Mouse (Mus musculus): ENCODE data around the gene Tbcd. TPM values are rescaled to one million over a fixed set of nuclear protein-coding genes. Genes with fewer than 3 reads are reported as not detected.

The Tbcd gene
- polyA plus RNA-seq, 1 experiment from 2014 or later: 16.6 TPM

DNA sequence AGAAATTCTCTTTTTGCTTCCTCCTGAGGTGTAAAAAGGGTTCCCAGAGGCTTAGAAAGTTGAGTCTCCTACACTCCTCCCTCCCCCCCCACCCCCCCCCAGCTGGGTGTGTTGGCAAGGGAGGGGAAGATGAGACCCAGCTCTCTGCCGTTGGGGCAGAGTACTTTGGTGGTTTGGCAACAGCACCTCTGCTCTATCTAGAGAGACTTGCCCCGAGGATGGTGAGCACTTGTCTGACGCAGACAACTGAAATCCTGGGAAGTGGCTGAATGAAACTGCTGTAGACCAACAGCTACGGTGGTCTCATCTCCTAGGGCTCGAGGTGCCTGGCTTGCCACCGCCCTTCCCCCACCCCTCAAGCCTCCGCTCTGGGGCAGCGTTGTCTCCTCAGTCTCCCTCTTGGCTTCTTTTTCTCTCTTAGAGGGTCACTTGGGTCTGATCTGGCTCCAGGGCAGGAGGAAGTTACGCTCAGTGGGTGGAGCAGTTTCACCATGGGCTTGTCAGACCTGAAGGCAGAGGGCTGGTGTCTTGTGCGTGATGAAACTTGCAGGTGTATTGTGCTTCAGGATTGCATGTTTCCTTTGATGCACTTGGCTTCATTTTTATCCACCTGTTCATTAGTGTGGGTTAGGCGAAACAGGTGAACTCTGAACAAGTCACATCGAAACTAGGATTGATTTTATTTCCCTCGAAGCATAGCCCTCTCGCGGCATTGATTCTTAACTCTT, 27.9 kb downstream of the Tbcd start:
- Histone ChIP-seq H3K4me2 (ENCODE audit: low read length) (no peak overlapping the region), H3K4me1 (ENCODE audit: control insufficient read depth in 2 of 2, insufficient read depth in 2 of 2, low read length in 2 of 2) (no peaks in the 10 kb centered on the region), H3K27me3 (ENCODE audit: control insufficient read depth, insufficient read depth, low read length) (no peaks in the 10 kb centered on the region), H3K27ac (replicated peaks in 1 of 2; ENCODE audit: control insufficient read depth in 1 of 2, insufficient read depth in 1 of 2, low read depth in 2 of 2, low read length in 2 of 2) (no peak overlapping the region), H3K36me3 (ENCODE audit: control insufficient read depth, insufficient read depth, low read length) (peaks cover 21% of the 10 kb centered on the region), H3K9me3 (ENCODE audit: control insufficient read depth, low read length) (no peaks in the 10 kb centered on the region), H3K9ac (ENCODE audit: low read length) (no peak overlapping the region), H3K4me3 (ENCODE audit: control insufficient read depth in 1 of 2, insufficient read depth in 1 of 2, low read depth in 1 of 2, low read length in 2 of 2) (no peak overlapping the region)
- 89% methylated on average over 15 of the region's 15 CpGs for WGBS
- ATAC-seq (ENCODE audit: insufficient number of reproducible peaks, insufficient read depth, low FRiP score, low read depth): no peak

- no peaks in the 10 kb centered on the region for H3K4me1 ChIP-seq (ENCODE audit: control insufficient read depth in 2 of 2, insufficient read depth in 2 of 2, low read length in 2 of 2)
- H3K27ac ChIP-seq (replicated peaks in 1 of 2; ENCODE audit: control insufficient read depth in 1 of 2, insufficient read depth in 1 of 2, low read depth in 2 of 2, low read length in 2 of 2): no peak overlapping the region
- H3K9ac ChIP-seq (ENCODE audit: low read length): no peak overlapping the region
- H3K4me2 ChIP-seq (ENCODE audit: low read length): no peak overlapping the region
- WGBS: 70% methylated on average over 2 of the region's 2 CpGs
- H3K27me3 ChIP-seq (ENCODE audit: control insufficient read depth, insufficient read depth, low read length): no peaks in the 10 kb centered on the region
- H3K4me3 ChIP-seq (ENCODE audit: control insufficient read depth in 1 of 2, insufficient read depth in 1 of 2, low read depth in 1 of 2, low read length in 2 of 2): no peak overlapping the region
- peaks cover 15% of the 10 kb centered on the region for H3K36me3 ChIP-seq (ENCODE audit: control insufficient read depth, insufficient read depth, low read length)
- no peak for ATAC-seq (ENCODE audit: insufficient number of reproducible peaks, insufficient read depth, low FRiP score, low read depth)
- H3K9me3 ChIP-seq (ENCODE audit: control insufficient read depth, low read length): no peaks in the 10 kb centered on the region
Observed at GRCm38 (mm10) chr11:121481129-121481528, 29.4 kb downstream of the Tbcd start.

DNA sequence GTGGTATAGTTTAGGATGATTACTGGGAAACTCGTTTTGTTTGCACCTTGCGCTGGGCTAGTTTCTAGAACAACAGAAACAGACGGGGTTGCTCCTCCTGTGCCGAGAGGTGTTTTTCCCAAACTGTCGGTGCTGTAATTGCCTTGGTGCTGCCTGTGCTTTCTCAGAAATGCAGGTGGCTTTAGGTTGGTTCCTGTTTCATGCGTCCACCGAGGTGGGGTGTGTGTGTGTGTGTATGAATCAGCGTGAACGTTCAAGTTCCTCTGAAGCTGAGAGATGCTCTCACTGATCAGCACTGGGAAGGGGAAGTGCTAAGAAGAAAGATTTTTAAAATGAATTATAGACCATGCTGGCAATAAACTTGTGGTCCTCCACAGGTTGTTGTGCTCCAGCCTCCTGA, 34.1 kb downstream of the Tbcd start:
- 93% methylated on average over 9 of the region's 9 CpGs for WGBS
- ATAC-seq (ENCODE audit: insufficient number of reproducible peaks, insufficient read depth, low FRiP score, low read depth): no peak
- H3K27me3 ChIP-seq (ENCODE audit: control insufficient read depth, insufficient read depth, low read length): no peaks in the 10 kb centered on the region

DNA sequence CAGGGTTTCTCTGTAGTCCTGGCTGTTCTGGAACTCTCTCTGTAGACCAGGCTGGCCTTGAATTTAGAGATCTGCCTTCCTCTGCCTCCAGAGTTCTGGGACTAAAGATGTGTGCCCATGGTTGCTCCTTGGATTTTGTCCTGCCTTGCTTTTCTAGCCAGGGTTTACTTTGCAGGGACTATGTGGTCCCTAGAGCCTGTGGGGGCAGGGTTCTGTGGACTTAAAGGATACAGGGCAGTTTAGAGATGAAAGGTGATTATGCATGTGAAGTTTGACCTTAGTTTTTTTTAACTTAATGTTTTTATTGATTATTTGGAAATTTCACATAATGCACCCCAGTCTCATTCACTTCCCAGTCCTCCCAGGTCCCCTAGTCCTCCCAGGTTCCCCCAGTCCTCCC, 38.9 kb downstream of the Tbcd start:
- H3K9ac ChIP-seq (ENCODE audit: low read length): no peak overlapping the region
- H3K4me2 ChIP-seq (ENCODE audit: low read length): no peak overlapping the region
- no peak for ATAC-seq (ENCODE audit: insufficient number of reproducible peaks, insufficient read depth, low FRiP score, low read depth)
- H3K4me3 ChIP-seq (ENCODE audit: control insufficient read depth in 1 of 2, insufficient read depth in 1 of 2, low read depth in 1 of 2, low read length in 2 of 2): no peak overlapping the region
- H3K27me3 ChIP-seq (ENCODE audit: control insufficient read depth, insufficient read depth, low read length): no peaks in the 10 kb centered on the region
- H3K4me1 ChIP-seq (ENCODE audit: control insufficient read depth in 2 of 2, insufficient read depth in 2 of 2, low read length in 2 of 2): no peaks in the 10 kb centered on the region; a peak in 2 of 4 replicates
- no peak overlapping the region for H3K27ac ChIP-seq (replicated peaks in 1 of 2; ENCODE audit: control insufficient read depth in 1 of 2, insufficient read depth in 1 of 2, low read depth in 2 of 2, low read length in 2 of 2)
- no peaks in the 10 kb centered on the region for H3K36me3 ChIP-seq (ENCODE audit: control insufficient read depth, insufficient read depth, low read length)
- H3K9me3 ChIP-seq (ENCODE audit: control insufficient read depth, low read length): no peaks in the 10 kb centered on the region

More for the DNA sequence above, 34.1 kb downstream of the Tbcd start:
- no peaks in the 10 kb centered on the region for H3K9me3 ChIP-seq (ENCODE audit: control insufficient read depth, low read length)
- no peaks in the 10 kb centered on the region for H3K36me3 ChIP-seq (ENCODE audit: control insufficient read depth, insufficient read depth, low read length)
- no peak overlapping the region for H3K4me3 ChIP-seq (ENCODE audit: control insufficient read depth in 1 of 2, insufficient read depth in 1 of 2, low read depth in 1 of 2, low read length in 2 of 2)
- no peak overlapping the region for H3K9ac ChIP-seq (ENCODE audit: low read length)
- no peaks in the 10 kb centered on the region for H3K4me1 ChIP-seq (ENCODE audit: control insufficient read depth in 2 of 2, insufficient read depth in 2 of 2, low read length in 2 of 2)
- no peak overlapping the region for H3K27ac ChIP-seq (replicated peaks in 1 of 2; ENCODE audit: control insufficient read depth in 1 of 2, insufficient read depth in 1 of 2, low read depth in 2 of 2, low read length in 2 of 2)
- no peak overlapping the region for H3K4me2 ChIP-seq (ENCODE audit: low read length)

DNA sequence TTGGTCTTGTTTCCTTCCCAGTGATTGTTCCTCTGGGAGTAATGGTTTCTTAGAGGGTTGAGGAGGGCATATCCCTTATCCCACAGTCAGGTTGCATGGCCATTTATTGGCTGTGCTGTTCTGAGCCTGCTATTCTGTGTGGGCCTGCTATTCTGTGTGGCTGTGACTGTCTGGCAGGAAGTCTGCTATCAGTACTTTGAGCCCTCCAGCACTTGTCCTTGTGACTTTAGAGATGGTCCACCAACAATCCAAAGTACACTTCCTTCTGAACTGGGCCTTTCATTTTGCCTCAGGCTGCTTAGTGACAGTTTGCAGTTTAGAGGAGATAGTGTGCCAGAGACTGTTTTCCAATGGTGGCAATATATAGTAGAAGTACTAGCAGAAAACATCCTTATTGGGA, 48.8 kb downstream of the Tbcd start:
- Histone ChIP-seq H3K9me3 (ENCODE audit: control insufficient read depth, low read length) (no peaks in the 10 kb centered on the region), H3K27ac (replicated peaks in 1 of 2; ENCODE audit: control insufficient read depth in 1 of 2, insufficient read depth in 1 of 2, low read depth in 2 of 2, low read length in 2 of 2) (no peak overlapping the region)

GRCm38 (mm10) chr11:121501525-121501924, 49.8 kb downstream of the Tbcd start:
- Histone ChIP-seq H3K4me1 (ENCODE audit: control insufficient read depth in 2 of 2, insufficient read depth in 2 of 2, low read length in 2 of 2) (peaks cover 5 to 7% of the 10 kb centered on the region in 2 experiments; a peak in 3 of 4 replicates), H3K9me3 (ENCODE audit: control insufficient read depth, low read length) (no peaks in the 10 kb centered on the region), H3K27ac (replicated peaks in 1 of 2; ENCODE audit: control insufficient read depth in 1 of 2, insufficient read depth in 1 of 2, low read depth in 2 of 2, low read length in 2 of 2) (peak overlapping the region in 1 of 2 experiments; percentile 27; a peak in 1 of 4 replicates), H3K27me3 (ENCODE audit: control insufficient read depth, insufficient read depth, low read length) (no peaks in the 10 kb centered on the region), H3K36me3 (ENCODE audit: control insufficient read depth, insufficient read depth, low read length) (peaks cover 33% of the 10 kb centered on the region), H3K9ac (ENCODE audit: low read length) (no peak overlapping the region), H3K4me2 (ENCODE audit: low read length) (no peak overlapping the region), H3K4me3 (ENCODE audit: control insufficient read depth in 1 of 2, insufficient read depth in 1 of 2, low read depth in 1 of 2, low read length in 2 of 2) (no peak overlapping the region)
- WGBS: 44% methylated on average over 4 of the region's 4 CpGs
- ATAC-seq (ENCODE audit: insufficient number of reproducible peaks, insufficient read depth, low FRiP score, low read depth): no peak

More for the DNA sequence above, 48.8 kb downstream of the Tbcd start:
- H3K36me3 ChIP-seq (ENCODE audit: control insufficient read depth, insufficient read depth, low read length): peaks cover 30% of the 10 kb centered on the region
- H3K27me3 ChIP-seq (ENCODE audit: control insufficient read depth, insufficient read depth, low read length): no peaks in the 10 kb centered on the region
- no peak overlapping the region for H3K4me2 ChIP-seq (ENCODE audit: low read length)
- no peak overlapping the region for H3K9ac ChIP-seq (ENCODE audit: low read length)
- H3K4me3 ChIP-seq (ENCODE audit: control insufficient read depth in 1 of 2, insufficient read depth in 1 of 2, low read depth in 1 of 2, low read length in 2 of 2): no peak overlapping the region
- no peak for ATAC-seq (ENCODE audit: insufficient number of reproducible peaks, insufficient read depth, low FRiP score, low read depth)
- peaks cover 7 to 9% of the 10 kb centered on the region in 2 experiments; a peak in 3 of 4 replicates for H3K4me1 ChIP-seq (ENCODE audit: control insufficient read depth in 2 of 2, insufficient read depth in 2 of 2, low read length in 2 of 2)

DNA sequence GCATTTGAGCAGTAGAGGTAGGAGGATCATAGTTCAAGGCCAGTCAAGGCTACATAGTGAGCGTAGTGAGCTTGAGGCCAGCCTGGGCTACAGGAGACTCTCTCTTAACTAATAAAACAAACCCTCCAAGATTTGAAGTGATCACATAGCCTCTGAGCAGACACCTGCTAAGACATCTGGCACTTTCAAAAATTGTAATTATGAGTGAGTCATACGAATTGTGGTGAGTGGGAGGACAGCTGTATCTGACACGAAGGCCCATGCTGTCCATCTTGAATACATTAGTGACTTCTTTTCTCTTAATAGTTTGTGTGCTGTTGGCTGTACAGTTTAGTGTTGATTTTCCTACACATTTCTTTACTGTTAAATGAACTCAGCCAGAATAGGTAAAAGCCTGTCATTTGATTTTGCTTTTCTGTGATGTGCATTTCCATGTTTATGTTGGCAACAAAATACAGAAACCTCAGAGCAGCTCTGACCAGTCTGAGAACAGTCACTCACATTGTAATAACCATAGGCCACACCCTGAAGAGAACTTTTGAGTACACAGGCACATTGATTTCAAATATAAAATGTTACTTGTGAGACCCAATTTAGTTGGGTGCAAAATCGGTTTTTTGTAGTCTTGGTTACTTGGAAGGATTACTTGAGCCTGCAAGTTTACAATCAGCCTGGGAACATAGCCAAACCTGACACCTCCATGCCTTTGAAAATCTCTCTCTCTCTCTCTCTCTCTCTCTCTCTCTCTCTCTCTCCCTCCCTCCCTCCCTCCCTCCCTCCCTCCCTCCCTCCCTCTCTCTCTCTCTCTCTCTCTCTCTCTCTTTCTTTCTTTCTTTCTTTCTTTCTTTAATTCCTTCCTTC, 50.5 kb downstream of the Tbcd start:
- ATAC-seq (ENCODE audit: insufficient number of reproducible peaks, insufficient read depth, low FRiP score, low read depth): no peak
- Histone ChIP-seq H3K9ac (ENCODE audit: low read length) (no peak overlapping the region), H3K9me3 (ENCODE audit: control insufficient read depth, low read length) (no peaks in the 10 kb centered on the region), H3K4me1 (ENCODE audit: control insufficient read depth in 2 of 2, insufficient read depth in 2 of 2, low read length in 2 of 2) (peaks cover 5 to 7% of the 10 kb centered on the region in 2 experiments; a peak in 3 of 4 replicates), H3K4me2 (ENCODE audit: low read length) (no peak overlapping the region), H3K36me3 (ENCODE audit: control insufficient read depth, insufficient read depth, low read length) (peaks cover 28% of the 10 kb centered on the region), H3K27me3 (ENCODE audit: control insufficient read depth, insufficient read depth, low read length) (no peaks in the 10 kb centered on the region), H3K27ac (replicated peaks in 1 of 2; ENCODE audit: control insufficient read depth in 1 of 2, insufficient read depth in 1 of 2, low read depth in 2 of 2, low read length in 2 of 2) (no peak overlapping the region), H3K4me3 (ENCODE audit: control insufficient read depth in 1 of 2, insufficient read depth in 1 of 2, low read depth in 1 of 2, low read length in 2 of 2) (no peak overlapping the region)
- WGBS: 73% methylated on average over 4 of the region's 4 CpGs
